Mouse (Mus musculus): ENCODE results near the gene Gm10354.
"Not testable (repeated sequence)": the region's sequence is repeated elsewhere in the genome, so short reads cannot be mapped to it uniquely, and the experiment has no call there.

Gene Gm10354

DNA sequence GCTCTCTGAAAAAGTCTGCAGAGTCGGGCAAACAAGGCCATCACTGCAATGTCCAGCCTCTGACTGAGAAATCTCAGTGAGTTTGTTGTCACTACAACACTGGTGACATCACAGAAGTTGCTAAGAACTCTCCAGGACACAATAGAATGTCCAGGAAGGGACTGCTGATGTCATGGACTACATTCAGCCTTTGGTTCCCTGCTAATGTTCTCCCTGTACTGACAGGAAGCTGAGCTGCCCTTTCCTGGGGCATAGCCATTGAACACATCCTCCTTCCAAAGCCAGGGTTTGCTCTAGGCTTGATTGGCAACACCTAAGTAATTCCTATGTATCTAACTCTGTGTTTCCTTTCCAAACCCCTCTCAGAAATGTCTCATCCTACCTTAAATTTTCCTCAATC lies at the start of gene Gm10354:
TSS of gene Gm10354 (minus strand) at position 101 of the 400 bp plus-strand sequence.
- DNase-seq (ENCODE audit: extremely low read depth, low read depth, low spot score): not testable (repeated sequence)

- DNase-seq (ENCODE audit: extremely low read depth, low read depth, low spot score): not testable (repeated sequence)
Observed at GRCm38 (mm10) chr5:15024316-15024715, 45.6 kb upstream of the Gm10354 start.

- not testable (repeated sequence) for DNase-seq (ENCODE audit: extremely low read depth, low read depth, low spot score)
Observed at GRCm38 (mm10) chr5:15020067-15020466, 41.3 kb upstream of the Gm10354 start.

DNA sequence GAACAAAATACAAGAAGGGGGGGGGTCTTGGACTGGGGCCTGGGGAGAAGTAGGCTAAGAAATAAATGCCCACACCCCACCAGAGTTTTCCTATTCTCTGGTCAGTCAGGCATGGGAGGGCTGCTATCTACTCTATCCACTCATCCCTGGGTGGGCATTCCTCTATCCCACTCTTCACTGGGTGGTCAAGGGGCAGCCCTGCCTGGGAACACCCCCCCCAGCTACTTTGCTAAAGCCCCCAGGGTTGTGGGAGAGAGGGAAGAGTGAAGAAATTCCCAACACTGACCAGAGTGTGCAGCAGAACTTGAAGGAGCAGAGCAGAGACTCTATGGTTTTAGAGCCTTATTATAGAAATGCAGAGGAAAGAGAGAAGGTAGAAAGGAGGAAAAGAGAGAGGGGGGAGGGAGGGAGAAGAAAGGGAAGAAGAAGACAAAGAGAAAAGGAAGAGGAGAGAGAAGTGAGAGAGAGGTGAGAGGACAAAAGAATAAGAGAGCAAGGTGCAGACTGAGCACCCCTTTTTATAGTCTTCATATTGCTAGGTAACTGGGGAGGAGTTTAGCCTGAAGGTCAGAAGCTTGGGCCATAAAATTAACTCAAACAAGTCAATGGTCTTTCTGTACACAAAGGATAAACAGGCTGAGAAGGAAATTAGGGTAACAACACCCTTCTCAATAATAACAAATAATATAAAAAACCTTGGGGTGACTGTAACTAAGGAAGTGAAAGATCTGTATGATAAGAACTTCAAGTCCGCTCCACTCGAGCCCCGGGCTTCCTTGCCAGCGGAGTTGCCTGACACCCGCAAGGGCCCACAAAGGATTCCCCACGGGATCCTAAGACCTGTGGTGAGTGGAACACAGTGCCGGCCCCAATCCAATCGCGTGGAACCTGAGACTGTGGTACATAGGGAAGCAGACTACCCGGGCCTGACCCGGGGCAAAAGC lies 32.2 kb upstream of the Gm10354 start:
- not testable (repeated sequence) for DNase-seq (ENCODE audit: extremely low read depth, low read depth, low spot score)

GRCm38 (mm10) chr5:15006907-15007306 lies 28.2 kb upstream of the Gm10354 start:
- DNase-seq (ENCODE audit: extremely low read depth, low read depth, low spot score): not testable (repeated sequence)

- not testable (repeated sequence) for DNase-seq (ENCODE audit: extremely low read depth, low read depth, low spot score)
Observed at GRCm38 (mm10) chr5:15006288-15006687, 27.6 kb upstream of the Gm10354 start.

DNA sequence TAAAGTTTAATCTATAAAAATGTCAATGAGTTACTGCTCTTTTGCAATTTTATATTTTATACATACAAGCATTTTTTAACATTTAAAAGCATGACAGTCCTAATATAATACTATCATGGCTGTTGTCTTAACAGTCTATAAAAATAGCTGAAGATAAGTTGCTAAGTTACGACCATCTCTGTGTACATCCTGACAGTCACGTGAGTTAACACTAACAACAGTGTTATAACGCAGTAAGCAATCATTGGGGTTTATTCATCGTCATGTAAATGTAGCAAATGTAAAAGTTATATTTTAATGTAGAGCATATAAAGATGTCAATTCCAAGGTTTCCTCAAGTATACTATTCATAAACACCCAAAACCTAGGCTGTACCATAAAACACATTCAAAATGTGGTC lies 26.8 kb upstream of the Gm10354 start:
- DNase-seq (ENCODE audit: extremely low read depth, low read depth, low spot score): not testable (repeated sequence)

DNA sequence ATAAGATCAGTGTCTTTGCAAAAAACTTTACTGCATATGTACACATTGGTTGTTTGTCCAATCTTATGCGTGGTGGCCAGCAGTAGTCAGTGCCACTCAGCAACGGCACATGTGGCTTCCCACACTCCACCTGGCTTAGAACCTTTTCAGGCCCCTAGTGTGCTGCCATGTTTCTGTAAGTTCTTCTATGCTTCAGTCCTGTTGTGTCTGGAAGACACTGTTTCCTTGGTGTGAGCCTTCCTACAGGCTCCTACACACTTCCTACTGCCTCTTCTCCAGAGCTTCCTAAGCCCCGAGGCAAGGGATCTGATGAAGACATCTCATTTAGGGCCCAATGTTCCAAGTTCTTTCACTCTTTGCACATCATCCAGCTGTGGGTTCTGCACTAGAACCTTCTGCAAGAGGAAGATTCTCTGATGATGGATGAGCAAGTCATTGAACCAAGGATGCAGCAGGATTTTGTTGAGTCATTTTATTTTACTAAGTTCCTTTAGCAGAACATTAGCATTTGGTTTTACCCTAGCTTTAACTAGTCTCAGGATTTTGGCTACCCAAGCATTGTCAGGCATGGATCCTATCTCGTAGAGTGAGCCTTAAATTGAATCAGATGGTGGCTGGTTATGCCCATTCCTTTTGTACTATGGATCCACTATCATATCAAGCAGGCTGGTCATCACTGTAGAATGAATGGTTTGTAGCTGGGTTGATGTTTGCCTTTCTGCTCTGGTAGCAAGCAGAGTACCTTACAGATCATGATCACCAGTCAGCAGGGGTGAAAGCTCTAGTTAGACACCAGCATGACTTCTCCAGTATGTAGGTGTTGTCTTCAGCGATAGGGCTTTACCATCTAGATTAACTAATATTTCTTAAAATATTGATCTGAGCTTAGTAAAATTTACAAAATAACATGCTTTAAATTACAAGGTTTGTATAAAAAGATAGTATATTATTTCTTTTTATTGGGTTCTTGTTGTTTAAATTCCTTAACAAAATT lies 26.1 kb upstream of the Gm10354 start:
- not testable (repeated sequence) for DNase-seq (ENCODE audit: extremely low read depth, low read depth, low spot score)

DNA sequence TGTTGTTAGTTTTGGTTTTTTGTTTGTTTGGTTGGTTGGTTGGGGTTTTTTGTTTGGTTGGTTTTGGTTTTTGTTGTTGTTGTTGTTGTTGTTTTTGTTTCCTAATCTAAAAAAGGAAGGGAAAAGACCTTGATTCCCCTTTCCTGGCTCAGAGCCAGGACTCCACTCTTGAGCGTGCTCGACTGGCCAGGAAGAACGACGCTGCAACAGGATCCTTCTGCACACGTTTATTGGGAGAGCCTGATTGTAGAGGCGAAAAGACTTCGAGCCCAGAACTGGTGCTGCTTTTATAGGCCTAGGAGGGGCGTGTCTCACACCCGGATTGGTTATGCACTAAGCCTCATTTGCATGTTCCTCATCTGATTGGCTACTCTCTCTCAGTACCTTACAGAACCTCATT lies 19.3 kb upstream of the Gm10354 start:
- DNase-seq (ENCODE audit: extremely low read depth, low read depth, low spot score): not testable (repeated sequence)

DNA sequence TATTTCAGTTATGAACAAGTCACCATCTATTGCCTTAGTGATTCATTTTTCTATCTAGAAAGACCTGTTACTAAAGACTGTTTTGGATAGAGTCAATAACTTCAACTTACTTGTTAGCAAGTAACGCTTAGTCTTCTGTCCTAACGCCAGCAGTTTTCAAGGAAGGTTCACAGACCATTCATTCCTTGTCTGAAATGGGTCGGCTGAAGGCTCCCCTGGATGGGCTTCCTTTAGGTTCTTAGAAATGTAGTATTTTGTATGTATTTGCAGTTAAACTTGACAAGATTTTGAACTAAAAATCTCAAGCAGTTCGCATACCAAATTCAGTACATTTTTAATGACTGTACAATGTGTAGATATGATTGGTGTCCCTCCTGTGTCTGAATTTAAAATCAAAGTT lies 18.8 kb upstream of the Gm10354 start:
- DNase-seq (ENCODE audit: extremely low read depth, low read depth, low spot score): not testable (repeated sequence)

- DNase-seq (ENCODE audit: extremely low read depth, low read depth, low spot score): not testable (repeated sequence)
Observed at GRCm38 (mm10) chr5:14996670-14997249, 18.0 kb upstream of the Gm10354 start.

DNA sequence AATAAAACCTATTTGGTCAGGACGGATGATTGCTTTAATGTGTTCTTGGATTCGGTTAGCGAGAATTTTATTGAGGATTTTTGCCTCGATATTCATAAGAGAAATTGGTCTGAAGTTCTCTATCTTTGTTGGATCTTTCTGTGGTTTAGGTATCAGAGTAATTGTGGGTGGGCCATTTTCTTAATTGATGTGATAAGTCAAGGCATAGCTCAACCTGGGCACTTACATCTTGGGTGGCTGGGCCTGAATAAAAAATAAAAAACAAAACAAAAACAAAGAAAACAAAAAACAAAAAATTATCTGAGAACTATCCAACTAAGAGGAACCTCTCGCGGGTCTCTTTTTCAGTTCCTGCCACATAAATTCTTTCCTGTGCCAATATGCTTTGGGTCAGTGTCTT lies 15.4 kb upstream of the Gm10354 start:
- DNase-seq (ENCODE audit: extremely low read depth, low read depth, low spot score): not testable (repeated sequence)

- DNase-seq (ENCODE audit: extremely low read depth, low read depth, low spot score): not testable (repeated sequence)
Observed at GRCm38 (mm10) chr5:14990375-14991158, 11.8 kb upstream of the Gm10354 start.

DNA sequence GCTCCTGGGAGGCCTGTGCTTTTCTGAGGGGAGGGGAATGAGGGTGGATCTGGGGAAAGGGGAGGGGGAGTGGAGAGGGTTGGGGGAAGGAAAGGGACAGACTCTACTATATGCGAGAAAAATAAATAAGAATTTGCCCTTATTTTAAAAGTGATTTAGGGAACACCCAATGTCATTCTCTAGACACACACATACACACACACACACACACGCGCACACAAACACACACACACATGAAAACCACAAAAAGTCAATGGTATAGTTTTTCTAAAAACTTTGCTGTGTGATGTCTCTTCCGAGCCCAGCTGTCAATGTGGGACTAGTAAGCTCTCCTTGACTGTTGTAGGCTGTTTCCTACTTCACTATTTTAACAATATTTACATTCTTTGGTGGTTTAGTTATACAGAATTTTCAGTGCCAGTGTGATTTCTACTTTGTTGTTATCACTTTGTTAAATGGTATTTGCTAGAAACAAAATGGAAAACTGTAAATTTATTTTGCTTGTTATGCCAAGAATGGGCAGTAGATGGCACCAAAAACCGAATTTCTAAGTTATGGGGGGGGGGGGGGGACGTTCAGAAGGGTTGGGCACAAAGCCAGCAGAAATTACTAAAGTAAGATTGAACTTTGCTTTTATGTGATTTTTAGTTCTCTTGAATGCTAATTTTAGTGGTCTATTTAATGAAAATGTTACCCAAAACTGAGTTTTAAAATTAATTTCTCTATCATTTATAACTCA lies 8.1 kb upstream of the Gm10354 start:
- not testable (repeated sequence) for DNase-seq (ENCODE audit: extremely low read depth, low read depth, low spot score)

GRCm38 (mm10) chr5:14977368-14977767 lies 1.4 kb downstream of the Gm10354 start:
- not testable (repeated sequence) for DNase-seq (ENCODE audit: extremely low read depth, low read depth, low spot score)

GRCm38 (mm10) chr5:14975294-14975693 lies 3.4 kb downstream of the Gm10354 start:
- DNase-seq (ENCODE audit: extremely low read depth, low read depth, low spot score): not testable (repeated sequence)

- DNase-seq (ENCODE audit: extremely low read depth, low read depth, low spot score): not testable (repeated sequence)
Observed at GRCm38 (mm10) chr5:14972841-14973240, 5.9 kb downstream of the Gm10354 start.

DNA sequence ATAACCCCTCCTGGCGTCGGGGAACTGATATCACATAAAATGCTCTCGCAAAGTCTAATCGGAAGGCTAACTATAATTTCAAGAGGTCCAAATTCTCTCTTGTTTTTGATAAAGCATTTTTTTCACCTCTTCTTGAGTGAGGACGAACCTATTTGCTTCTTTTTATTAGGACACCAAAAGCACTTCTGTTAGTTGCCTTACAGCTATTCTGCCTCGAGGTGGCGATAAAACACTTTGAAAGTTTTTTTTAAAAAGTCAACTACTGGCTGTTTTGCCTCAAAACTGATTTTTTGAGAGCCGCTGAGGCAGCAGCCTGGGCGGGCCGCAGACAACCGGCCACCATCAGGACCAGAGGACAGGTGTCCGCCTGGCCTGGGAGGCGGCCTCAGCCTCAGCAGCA lies 14.9 kb downstream of the Gm10354 start:
- DNase-seq (ENCODE audit: extremely low read depth, low read depth, low spot score): not testable (repeated sequence)

DNA sequence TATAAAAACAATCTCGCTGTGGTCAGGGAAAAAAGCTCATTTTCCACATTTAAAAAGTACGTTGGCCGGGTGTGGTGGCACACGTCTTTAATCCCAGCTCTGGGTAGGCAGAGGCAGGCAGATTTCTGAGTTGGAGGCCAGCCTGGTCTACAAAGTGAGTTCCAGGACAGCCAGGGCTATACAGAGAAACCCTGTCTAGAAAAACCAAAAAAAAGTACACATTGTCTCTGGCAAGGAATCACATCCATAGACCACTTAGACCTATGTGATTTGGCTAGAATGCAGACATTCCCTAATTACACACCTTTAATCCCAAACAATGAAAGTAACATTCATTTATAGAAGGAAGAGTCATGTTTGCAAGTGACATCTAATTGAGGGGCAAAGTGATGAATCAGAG lies 17.2 kb downstream of the Gm10354 start:
- DNase-seq (ENCODE audit: extremely low read depth, low read depth, low spot score): not testable (repeated sequence)
